10 mouse cellular contexts compared by ENCODE assay signal in the genomic region with DNA sequence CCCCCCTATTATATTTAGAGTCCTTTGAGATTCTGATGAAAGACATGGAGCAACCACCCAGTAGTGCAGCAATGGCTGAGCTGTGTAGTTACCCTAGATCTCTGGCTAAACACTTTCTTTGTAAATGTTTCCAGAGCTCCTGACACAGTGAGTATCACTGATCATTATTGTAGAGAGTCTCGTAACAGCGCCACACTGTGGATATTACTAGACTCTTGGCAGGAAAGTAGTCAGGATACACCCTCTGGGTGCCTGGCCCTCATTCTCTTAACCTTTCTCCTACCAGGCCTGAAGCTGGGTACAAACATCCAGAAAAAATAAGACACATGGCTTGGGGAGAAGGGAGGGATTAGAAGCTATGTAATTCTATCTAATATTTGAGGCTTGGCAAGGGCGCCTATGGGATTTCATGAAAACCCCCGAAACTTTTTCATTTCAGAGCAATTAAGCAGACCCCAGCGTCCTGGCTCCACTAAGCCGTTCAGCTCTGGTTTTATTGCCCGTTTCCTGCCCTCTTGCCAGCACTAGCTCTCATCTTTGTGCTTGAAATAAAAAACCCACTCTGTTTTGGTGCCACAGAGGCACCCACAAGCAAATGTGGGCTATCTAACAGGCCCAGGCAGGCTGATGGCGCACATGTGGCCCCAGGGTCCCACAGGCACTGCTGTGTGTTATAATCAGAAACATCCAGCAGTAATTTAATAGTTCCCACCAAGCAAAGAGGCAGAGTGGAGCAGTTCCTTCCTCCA. TPM values are rescaled to one million over a fixed set of nuclear protein-coding genes. Genes with fewer than 3 reads are reported as not detected.
DNase-seq lines count a peak whose midpoint lies in the region; ATAC-seq and TF ChIP-seq lines count a peak whose summit lies in the region.
"Had no signal": no experiment of that assay in that cellular context is flagged by ENCODE, and none has a peak within 500 bp of the region (broad histone marks: within the 10 kb centered on the region; RNA-seq: fewer than 3 reads in every experiment).

No protein-coding gene starts in this region.

- no peaks in the 10 kb centered on the region for H3K4me1 ChIP-seq in midbrain, embryonic 10.5 days
- H3K4me1 ChIP-seq in midbrain, embryonic 16.5 days (ENCODE audit: control insufficient read depth, insufficient read depth, low read length): no peaks in the 10 kb centered on the region
- H3K4me1 ChIP-seq in hindbrain, embryonic 14.5 days (replicated peaks; ENCODE audit: control insufficient read depth, insufficient read depth, low read length): no peaks in the 10 kb centered on the region
- no peaks in the 10 kb centered on the region for H3K4me1 ChIP-seq in lung, postnatal 0 days (ENCODE audit: insufficient read depth, low read depth, low read length)

- H3K9me3 ChIP-seq in midbrain, embryonic 10.5 days (replicated peaks): no peaks in the 10 kb centered on the region
- no peaks in the 10 kb centered on the region for H3K9me3 ChIP-seq in midbrain, embryonic 16.5 days (replicated peaks; ENCODE audit: control insufficient read depth, low read length, poor library complexity, severe bottlenecking)
- no peaks in the 10 kb centered on the region for H3K9me3 ChIP-seq in hindbrain, embryonic 14.5 days (ENCODE audit: control insufficient read depth, low read length)
- H3K9me3 ChIP-seq in lung, postnatal 0 days (ENCODE audit: low read length): no peaks in the 10 kb centered on the region

- no peak for ATAC-seq in midbrain, embryonic 16.5 days
- ATAC-seq in hindbrain, embryonic 14.5 days (ENCODE audit: low FRiP score): no peak
- peak; percentile 35; the same call in 1 of the 2 replicates for ATAC-seq in lung, postnatal 0 days
- no peak for ATAC-seq in megakaryocyte progenitor cell, adult 5-6 weeks (replicated peaks; ENCODE audit: poor library complexity)
- ATAC-seq in megakaryocyte-erythroid progenitor cell, adult 5-6 weeks (replicated peaks; ENCODE audit: low FRiP score, low TSS enrichment, poor library complexity, severe bottlenecking): no peak

- no peak for TF ChIP-seq EP300 in lung, postnatal 0 days (IDR thresholded peaks at IDR 0.05)

- no peaks in the 10 kb centered on the region for H3K27me3 ChIP-seq in midbrain, embryonic 10.5 days (ENCODE audit: low read depth, poor library complexity, severe bottlenecking)
- no peaks in the 10 kb centered on the region for H3K27me3 ChIP-seq in midbrain, embryonic 16.5 days (ENCODE audit: control insufficient read depth, insufficient read depth, low read depth, low read length)
- H3K27me3 ChIP-seq in hindbrain, embryonic 14.5 days (ENCODE audit: control insufficient read depth, insufficient read depth, low read length): no peaks in the 10 kb centered on the region
- no peaks in the 10 kb centered on the region for H3K27me3 ChIP-seq in lung, postnatal 0 days (replicated peaks; ENCODE audit: insufficient read depth, low read length)

- peak; percentile 61 for TF ChIP-seq CTCF in lung, postnatal 0 days (IDR thresholded peaks at IDR 0.05)

- 68% methylated on average over 8 of the region's 8 CpGs for WGBS in midbrain, embryonic 10.5 days
- 70% methylated on average over 8 of the region's 8 CpGs for whole genome bisulfite sequencing in midbrain, embryonic 16.5 days
- 73% methylated on average over 8 of the region's 8 CpGs for WGBS in hindbrain, embryonic 14.5 days
- WGBS in lung, postnatal 0 days: 67% methylated on average over 8 of the region's 8 CpGs

- H3K9ac ChIP-seq in midbrain, embryonic 16.5 days (ENCODE audit: low read depth, low read length): no peak overlapping the region
- H3K9ac ChIP-seq in hindbrain, embryonic 14.5 days: no peak overlapping the region
- H3K9ac ChIP-seq in lung, postnatal 0 days (replicated peaks; ENCODE audit: low read depth): no peak overlapping the region

- DNase-seq in midbrain, embryonic 10.5 days (ENCODE audit: low spot score): peak; percentile 17
- peak; percentile 80 for DNase-seq in embryo, embryonic 10 days (ENCODE audit: low spot score)
- DNase-seq in hindbrain, embryonic 14.5 days (ENCODE audit: low spot score): peak; percentile 48
- peak; percentile 47 for DNase-seq in lung, postnatal 0 days (ENCODE audit: low spot score)
- DNase-seq in thymus, postnatal 4 days: no peak

- no peak overlapping the region for H3K4me3 ChIP-seq in midbrain, embryonic 10.5 days
- H3K4me3 ChIP-seq in midbrain, embryonic 16.5 days (ENCODE audit: low read depth, low read length): no peak overlapping the region
- H3K4me3 ChIP-seq in hindbrain, embryonic 14.5 days (replicated peaks; ENCODE audit: low read length): no peak overlapping the region
- H3K4me3 ChIP-seq in lung, postnatal 0 days (ENCODE audit: low read depth, low read length): no peak overlapping the region

- no peaks in the 10 kb centered on the region for H3K36me3 ChIP-seq in midbrain, embryonic 10.5 days
- H3K36me3 ChIP-seq in midbrain, embryonic 16.5 days (ENCODE audit: control insufficient read depth, insufficient read depth, low read length): no peaks in the 10 kb centered on the region
- H3K36me3 ChIP-seq in hindbrain, embryonic 14.5 days (replicated peaks; ENCODE audit: control insufficient read depth, insufficient read depth): no peaks in the 10 kb centered on the region
- H3K36me3 ChIP-seq in lung, postnatal 0 days (ENCODE audit: insufficient read depth, low read length): no peaks in the 10 kb centered on the region

- no peak overlapping the region for H3K4me2 ChIP-seq in midbrain, embryonic 16.5 days (ENCODE audit: low read length)
- H3K4me2 ChIP-seq in hindbrain, embryonic 14.5 days (replicated peaks): no peak overlapping the region
- no peak overlapping the region for H3K4me2 ChIP-seq in lung, postnatal 0 days (replicated peaks; ENCODE audit: low read depth, low read length)

- no peak overlapping the region for H3K27ac ChIP-seq in midbrain, embryonic 10.5 days (replicated peaks)
- no peak overlapping the region for H3K27ac ChIP-seq in midbrain, embryonic 16.5 days (ENCODE audit: low read length)
- no peak overlapping the region for H3K27ac ChIP-seq in hindbrain, embryonic 14.5 days
- no peak overlapping the region for H3K27ac ChIP-seq in lung, postnatal 0 days (ENCODE audit: low read length)

RNA-seq across cellular contexts. Expression of gene Gm21897, which starts 22.2 kb away (rescaled TPM):
- polyA plus RNA-seq in midbrain, embryonic 10.5 days (2016; fragmentation: Nextera tagmentation; extraction: Ambion mirVana): not detected in 2 replicates
- polyA plus RNA-seq in midbrain, embryonic 16.5 days (2015; fragmentation: Nextera tagmentation; extraction: Ambion mirVana): not detected in 2 replicates
- polyA plus RNA-seq in hindbrain, embryonic 14.5 days (2014; fragmentation: Nextera tagmentation; extraction: Ambion mirVana): not detected in 2 replicates
- polyA plus RNA-seq in lung, postnatal 0 days (2015; fragmentation: Nextera tagmentation; extraction: Ambion mirVana): not detected in 2 replicates
- total RNA-seq in megakaryocyte progenitor cell, adult 5-6 weeks (2015): 0.10 TPM in 1 of 2 replicates, not detected in the other
- not detected in 2 replicates for total RNA-seq in megakaryocyte progenitor cell, adult 5-6 weeks (2017)
- not detected in 2 replicates for total RNA-seq in megakaryocyte-erythroid progenitor cell, adult 5-6 weeks (2014; fragmentation: Nextera tagmentation)
- not detected in 2 replicates for total RNA-seq in megakaryocyte-erythroid progenitor cell, adult 5-6 weeks (2017)
- polyA plus RNA-seq: liver, embryonic 16.5 days; testis, adult 2 months had no signal
